Mouse (Mus musculus): ENCODE results near the gene Usp37. TPM values are rescaled to one million over a fixed set of nuclear protein-coding genes. Genes with fewer than 3 reads are reported as not detected.
A peak's percentile ranks its signal among the peaks of the same experiment; 100 is the strongest.
"Not testable (repeated sequence)": the region's sequence is repeated elsewhere in the genome, so short reads cannot be mapped to it uniquely, and the experiment has no call there.

The Usp37 gene
- polyA plus RNA-seq, 1 experiment, result 21.0 TPM

- TF ChIP-seq POLR2A (IDR thresholded peaks at IDR 0.05; ENCODE audit: low read depth, low read length), result no peak
- TF ChIP-seq CTCF (IDR thresholded peaks at IDR 0.05; ENCODE audit: borderline replicate concordance, insufficient read depth, low read length), result no peak
- no peak within 1 kb of the TSS for H3K27ac ChIP-seq (ENCODE audit: insufficient read depth, low read length)
- no peaks in the 10 kb centered on the region for H3K4me1 ChIP-seq (ENCODE audit: control insufficient read depth, insufficient read depth, low read length)
- H3K4me3 ChIP-seq (ENCODE audit: insufficient read depth, low read length), result no peak within 1 kb of the TSS
These were observed 1.6 kb downstream of the Usp37 start, which contains the start of gene Plcd4 for GRCm38 (mm10) chr1:74542451-74542961. Gene Plcd4, plus strand, starts transcription at chr1:74542888.

- no peak for TF ChIP-seq POLR2A (IDR thresholded peaks at IDR 0.05; ENCODE audit: low read depth, low read length)
- no peak for TF ChIP-seq CTCF (IDR thresholded peaks at IDR 0.05; ENCODE audit: borderline replicate concordance, insufficient read depth, low read length)
- Histone ChIP-seq H3K27ac (ENCODE audit: insufficient read depth, low read length) (no peak overlapping the region), H3K4me1 (ENCODE audit: control insufficient read depth, insufficient read depth, low read length) (no peaks in the 10 kb centered on the region), H3K4me3 (ENCODE audit: insufficient read depth, low read length) (no peak overlapping the region)
These were observed 5.4 kb downstream of the Usp37 start for GRCm38 (mm10) chr1:74538650-74539049.

- no peak overlapping the region for H3K4me3 ChIP-seq (ENCODE audit: insufficient read depth, low read length)
- H3K27ac ChIP-seq (ENCODE audit: insufficient read depth, low read length), result no peak overlapping the region
- TF ChIP-seq CTCF (IDR thresholded peaks at IDR 0.05; ENCODE audit: borderline replicate concordance, insufficient read depth, low read length) (no peak), POLR2A (IDR thresholded peaks at IDR 0.05; ENCODE audit: low read depth, low read length) (no peak)
These were observed 15.5 kb downstream of the Usp37 start for GRCm38 (mm10) chr1:74528589-74528988.

GRCm38 (mm10) chr1:74524746-74525145 is 19.3 kb downstream of the Usp37 start:
- Histone ChIP-seq H3K4me3 (ENCODE audit: insufficient read depth, low read length) (no peak overlapping the region), H3K4me1 (ENCODE audit: control insufficient read depth, insufficient read depth, low read length) (no peaks in the 10 kb centered on the region), H3K27ac (ENCODE audit: insufficient read depth, low read length) (no peak overlapping the region)
- TF ChIP-seq POLR2A (IDR thresholded peaks at IDR 0.05; ENCODE audit: low read depth, low read length) (no peak), CTCF (IDR thresholded peaks at IDR 0.05; ENCODE audit: borderline replicate concordance, insufficient read depth, low read length) (no peak)

More at GRCm38 (mm10) chr1:74528589-74528988, 15.5 kb downstream of the Usp37 start:
- no peaks in the 10 kb centered on the region for H3K4me1 ChIP-seq (ENCODE audit: control insufficient read depth, insufficient read depth, low read length)

GRCm38 (mm10) chr1:74519875-74520274 is 24.2 kb downstream of the Usp37 start:
- no peak for TF ChIP-seq POLR2A (IDR thresholded peaks at IDR 0.05; ENCODE audit: low read depth, low read length)
- no peak for TF ChIP-seq CTCF (IDR thresholded peaks at IDR 0.05; ENCODE audit: borderline replicate concordance, insufficient read depth, low read length)
- Histone ChIP-seq H3K4me3 (ENCODE audit: insufficient read depth, low read length) (no peak overlapping the region), H3K4me1 (ENCODE audit: control insufficient read depth, insufficient read depth, low read length) (no peaks in the 10 kb centered on the region), H3K27ac (ENCODE audit: insufficient read depth, low read length) (no peak overlapping the region)

GRCm38 (mm10) chr1:74512999-74513398 is 31.1 kb downstream of the Usp37 start:
- not testable (repeated sequence) for H3K4me3 ChIP-seq (ENCODE audit: insufficient read depth, low read length); H3K27ac ChIP-seq (ENCODE audit: insufficient read depth, low read length); H3K4me1 ChIP-seq (ENCODE audit: control insufficient read depth, insufficient read depth, low read length)

- TF ChIP-seq CTCF (IDR thresholded peaks at IDR 0.05; ENCODE audit: borderline replicate concordance, insufficient read depth, low read length) (no peak), POLR2A (IDR thresholded peaks at IDR 0.05; ENCODE audit: low read depth, low read length) (no peak)
- H3K4me1 ChIP-seq (ENCODE audit: control insufficient read depth, insufficient read depth, low read length), result peaks cover 6% of the 10 kb centered on the region; the same call in 1 of the 2 replicates
- no peak overlapping the region for H3K27ac ChIP-seq (ENCODE audit: insufficient read depth, low read length)
These were observed 32.8 kb downstream of the Usp37 start for GRCm38 (mm10) chr1:74511306-74511705.

GRCm38 (mm10) chr1:74507780-74508179 is 36.3 kb downstream of the Usp37 start:
- H3K27ac ChIP-seq (ENCODE audit: insufficient read depth, low read length), result no peak overlapping the region
- H3K4me1 ChIP-seq (ENCODE audit: control insufficient read depth, insufficient read depth, low read length), result peaks cover 6% of the 10 kb centered on the region; the same call in 1 of the 2 replicates
- H3K4me3 ChIP-seq (ENCODE audit: insufficient read depth, low read length), result peak overlapping the region; percentile 93
- TF ChIP-seq POLR2A (IDR thresholded peaks at IDR 0.05; ENCODE audit: low read depth, low read length), result no peak
- TF ChIP-seq CTCF (IDR thresholded peaks at IDR 0.05; ENCODE audit: borderline replicate concordance, insufficient read depth, low read length), result no peak

More at GRCm38 (mm10) chr1:74511306-74511705, 32.8 kb downstream of the Usp37 start:
- H3K4me3 ChIP-seq (ENCODE audit: insufficient read depth, low read length), result no peak overlapping the region

- Histone ChIP-seq H3K4me3 (ENCODE audit: insufficient read depth, low read length) (peak overlapping the region; percentile 93), H3K27ac (ENCODE audit: insufficient read depth, low read length) (peak overlapping the region; percentile 85), H3K4me1 (ENCODE audit: control insufficient read depth, insufficient read depth, low read length) (peaks cover 6% of the 10 kb centered on the region; the same call in 1 of the 2 replicates)
- TF ChIP-seq CTCF (IDR thresholded peaks at IDR 0.05; ENCODE audit: borderline replicate concordance, insufficient read depth, low read length) (no peak), POLR2A (IDR thresholded peaks at IDR 0.05; ENCODE audit: low read depth, low read length) (0 out of 2 replicates have a peak, but pooled peaks have one; percentile 5)
These were observed 37.6 kb downstream of the Usp37 start for GRCm38 (mm10) chr1:74506471-74506881.

GRCm38 (mm10) chr1:74505721-74506464 is 38.2 kb downstream of the Usp37 start, which contains the start of gene Cnot9:
Gene Cnot9, plus strand, starts transcription at chr1:74506058.
- Histone ChIP-seq H3K27ac (ENCODE audit: insufficient read depth, low read length) (peak within 1 kb of the TSS; percentile 85), H3K4me3 (ENCODE audit: insufficient read depth, low read length) (peak within 1 kb of the TSS; percentile 100), H3K4me1 (ENCODE audit: control insufficient read depth, insufficient read depth, low read length) (peaks cover 6% of the 10 kb centered on the region; the same call in 1 of the 2 replicates)
- no peak for TF ChIP-seq CTCF (IDR thresholded peaks at IDR 0.05; ENCODE audit: borderline replicate concordance, insufficient read depth, low read length)
- peak; percentile 63 for TF ChIP-seq POLR2A (IDR thresholded peaks at IDR 0.05; ENCODE audit: low read depth, low read length)
